Mouse (Mus musculus): Measurements from ENCODE around the gene Chid1.

DNA sequence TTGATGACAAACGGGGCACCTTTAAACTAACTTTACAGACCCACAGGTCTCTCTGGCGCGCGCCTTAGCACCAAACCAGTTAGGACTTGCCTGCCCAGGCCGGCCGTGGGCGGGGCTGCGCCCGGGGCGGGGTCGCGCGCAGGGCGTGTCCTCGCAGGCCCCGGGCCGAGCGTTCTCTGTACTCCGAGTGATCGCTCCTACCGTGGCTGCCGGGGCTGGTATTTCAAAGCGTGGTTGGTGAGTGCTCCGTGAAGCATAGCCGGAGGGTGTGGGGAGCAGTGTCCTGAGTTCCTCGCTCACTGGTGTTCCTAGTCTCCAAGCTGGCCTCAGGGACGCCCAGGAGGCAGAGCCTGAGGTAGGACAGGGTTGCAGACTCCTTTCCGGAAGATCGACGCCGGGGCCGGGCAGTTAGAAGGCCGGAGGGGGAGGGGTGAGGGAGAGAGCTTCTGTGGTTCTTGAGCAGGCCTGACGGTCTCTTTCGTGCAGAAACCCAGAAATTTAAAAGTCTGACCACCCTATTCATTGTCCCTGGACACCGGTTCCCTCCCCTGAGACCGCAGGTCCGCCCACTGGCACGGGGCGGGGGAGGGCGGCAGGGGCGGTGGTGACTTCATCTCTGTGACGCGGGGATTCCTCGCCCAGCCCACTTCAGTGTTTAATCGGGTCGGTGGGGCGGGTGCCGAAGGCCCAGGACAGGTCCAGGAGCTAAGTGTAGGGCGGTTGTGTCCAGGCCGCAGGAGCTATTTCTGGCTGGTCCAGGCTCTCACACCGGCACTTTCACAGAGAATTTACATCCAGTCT is 72.2 kb downstream of the Chid1 start, which contains the start of gene Cd151:
- no peak for TF ChIP-seq CTCF (IDR thresholded peaks at IDR 0.05; ENCODE audit: low read depth)
- no peak; the same call in 1 of the 2 replicates for TF ChIP-seq EP300 (IDR thresholded peaks at IDR 0.05; ENCODE audit: low read depth)
